Mouse (Mus musculus): ENCODE results near the gene Abhd14b. TPM values are rescaled to one million over a fixed set of nuclear protein-coding genes. Genes with fewer than 3 reads are reported as not detected.

Gene Abhd14b
- total and polyA plus RNA-seq, 2 experiments from 2014 or later, result 13.8 to 16.2 TPM

DNA sequence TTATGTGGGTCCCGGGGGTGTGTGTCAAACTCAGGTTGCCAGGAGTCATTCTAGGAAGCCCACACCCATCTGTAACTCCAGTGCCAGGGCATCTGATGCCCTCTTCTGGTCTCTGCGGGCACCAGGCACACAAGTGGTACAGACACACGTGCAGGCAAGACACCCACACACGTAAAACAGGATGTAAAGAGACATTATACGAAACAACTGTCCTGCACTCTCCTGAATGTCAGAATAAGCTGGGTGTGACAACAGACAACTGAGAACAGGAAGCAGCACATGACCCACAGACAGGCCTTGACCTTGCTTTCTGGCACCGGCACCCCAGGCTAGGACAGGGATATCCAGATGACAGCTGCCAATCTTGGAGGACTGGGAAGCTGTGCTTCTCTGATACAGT lies 22.1 kb downstream of the Abhd14b start:
- peak; percentile 11; the same call in 1 of the 2 replicates for TF ChIP-seq CTCF (IDR thresholded peaks at IDR 0.05)
- 77% methylated on average over 6 of the region's 6 CpGs for WGBS

DNA sequence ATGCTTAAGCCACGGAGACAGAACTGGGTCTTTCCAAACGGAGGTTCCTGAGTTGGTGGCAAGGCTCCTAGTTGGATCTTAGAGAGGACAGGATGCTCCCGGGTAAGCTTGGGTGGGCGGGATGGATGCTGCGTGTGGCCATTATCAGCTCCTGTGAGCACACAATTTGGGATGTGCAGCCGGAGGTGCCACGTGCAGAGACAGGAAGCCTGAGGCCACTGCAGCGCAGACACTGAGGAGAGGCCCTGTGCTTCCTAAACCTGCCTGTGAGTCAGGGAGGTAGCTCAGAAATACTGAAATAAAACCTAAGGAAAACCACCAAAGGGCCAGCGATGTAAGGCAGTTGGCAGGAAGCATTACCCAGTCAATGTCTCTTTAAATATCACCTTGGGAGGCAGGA lies 22.5 kb downstream of the Abhd14b start:
- TF ChIP-seq CTCF (IDR thresholded peaks at IDR 0.05), result no peak
- no peaks in the 10 kb centered on the region for H3K9me3 ChIP-seq (ENCODE audit: low read length)
- H3K9ac ChIP-seq (replicated peaks; ENCODE audit: low read length, poor library complexity, severe bottlenecking), result no peak overlapping the region
- DNase-seq (ENCODE audit: low spot score) (no peak), ATAC-seq (ENCODE audit: low FRiP score) (no peak)
- no peak overlapping the region for H3K27ac ChIP-seq (ENCODE audit: low read depth, low read length)
- no peaks in the 10 kb centered on the region; the same call in 1 of the 2 replicates for H3K4me1 ChIP-seq (ENCODE audit: insufficient read depth, low read length)
- no peaks in the 10 kb centered on the region for H3K27me3 ChIP-seq (ENCODE audit: insufficient read depth, low read length)
- H3K36me3 ChIP-seq (ENCODE audit: insufficient read depth, low read length), result no peaks in the 10 kb centered on the region
- no peak overlapping the region for H3K4me3 ChIP-seq (ENCODE audit: low read depth, low read length)
- H3K4me2 ChIP-seq (ENCODE audit: low read depth, low read length, poor library complexity, severe bottlenecking), result no peak overlapping the region
- 75% methylated on average over 9 of the region's 9 CpGs for WGBS

More for the DNA sequence above, 22.1 kb downstream of the Abhd14b start:
- Histone ChIP-seq H3K9me3 (ENCODE audit: low read length) (no peaks in the 10 kb centered on the region), H3K36me3 (ENCODE audit: insufficient read depth, low read length) (no peaks in the 10 kb centered on the region), H3K4me3 (ENCODE audit: low read depth, low read length) (no peak overlapping the region), H3K9ac (replicated peaks; ENCODE audit: low read length, poor library complexity, severe bottlenecking) (no peak overlapping the region), H3K27ac (ENCODE audit: low read depth, low read length) (no peak overlapping the region), H3K4me1 (ENCODE audit: insufficient read depth, low read length) (no peaks in the 10 kb centered on the region; the same call in 1 of the 2 replicates), H3K4me2 (ENCODE audit: low read depth, low read length, poor library complexity, severe bottlenecking) (no peak overlapping the region), H3K27me3 (ENCODE audit: insufficient read depth, low read length) (no peaks in the 10 kb centered on the region)
- ATAC-seq (ENCODE audit: low FRiP score) (no peak), DNase-seq (ENCODE audit: low spot score) (no peak)

- ATAC-seq (ENCODE audit: low FRiP score), result no peak
- H3K9me3 ChIP-seq (ENCODE audit: low read length), result no peaks in the 10 kb centered on the region
- no peak overlapping the region for H3K27ac ChIP-seq (ENCODE audit: low read depth, low read length)
- no peak overlapping the region for H3K9ac ChIP-seq (replicated peaks; ENCODE audit: low read length, poor library complexity, severe bottlenecking)
- TF ChIP-seq CTCF (IDR thresholded peaks at IDR 0.05), result no peak
- DNase-seq (ENCODE audit: low spot score), result no peak
- no peaks in the 10 kb centered on the region for H3K4me1 ChIP-seq (ENCODE audit: insufficient read depth, low read length)
- WGBS, result 73% methylated on average over 14 of the region's 14 CpGs
- H3K36me3 ChIP-seq (ENCODE audit: insufficient read depth, low read length), result no peaks in the 10 kb centered on the region
- no peak overlapping the region for H3K4me2 ChIP-seq (ENCODE audit: low read depth, low read length, poor library complexity, severe bottlenecking)
- no peak overlapping the region for H3K4me3 ChIP-seq (ENCODE audit: low read depth, low read length)
- H3K27me3 ChIP-seq (ENCODE audit: insufficient read depth, low read length), result no peaks in the 10 kb centered on the region
Observed at GRCm38 (mm10) chr9:106470991-106471750, 23.9 kb downstream of the Abhd14b start.

DNA sequence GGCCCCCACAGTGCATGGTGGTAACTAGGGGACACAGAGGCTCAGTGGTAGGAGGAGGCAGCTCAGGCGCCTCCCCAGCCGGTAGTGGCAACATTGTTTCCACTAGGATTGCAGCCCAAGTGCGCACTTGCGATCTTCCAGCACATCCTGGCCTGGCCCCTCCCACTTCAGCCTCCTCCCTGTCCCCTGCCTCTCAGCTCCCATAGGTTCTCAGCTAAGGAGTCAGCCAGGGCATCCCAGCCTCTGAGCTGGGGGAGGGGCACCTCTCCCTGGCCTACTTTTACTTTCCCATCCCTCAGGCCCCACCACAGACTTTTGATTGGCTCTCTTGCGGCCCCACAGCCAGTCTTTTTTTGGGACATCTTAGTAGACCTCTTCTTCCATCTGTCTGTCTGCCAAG lies 24.6 kb downstream of the Abhd14b start:
- H3K27me3 ChIP-seq (ENCODE audit: insufficient read depth, low read length), result no peaks in the 10 kb centered on the region
- DNase-seq (ENCODE audit: low spot score) (no peak), ATAC-seq (ENCODE audit: low FRiP score) (no peak)
- TF ChIP-seq CTCF (IDR thresholded peaks at IDR 0.05), result no peak
- no peaks in the 10 kb centered on the region for H3K36me3 ChIP-seq (ENCODE audit: insufficient read depth, low read length)
- H3K4me1 ChIP-seq (ENCODE audit: insufficient read depth, low read length), result no peaks in the 10 kb centered on the region
- no peak overlapping the region for H3K27ac ChIP-seq (ENCODE audit: low read depth, low read length)
- H3K4me3 ChIP-seq (ENCODE audit: low read depth, low read length), result no peak overlapping the region
- 20% methylated on average over 5 of the region's 5 CpGs for WGBS
- no peak overlapping the region for H3K4me2 ChIP-seq (ENCODE audit: low read depth, low read length, poor library complexity, severe bottlenecking)
- H3K9me3 ChIP-seq (ENCODE audit: low read length), result no peaks in the 10 kb centered on the region
- no peak overlapping the region for H3K9ac ChIP-seq (replicated peaks; ENCODE audit: low read length, poor library complexity, severe bottlenecking)

- TF ChIP-seq CTCF (IDR thresholded peaks at IDR 0.05), result no peak
- DNase-seq (ENCODE audit: low spot score), result no peak
- H3K27me3 ChIP-seq (ENCODE audit: insufficient read depth, low read length), result no peaks in the 10 kb centered on the region
- no peak for ATAC-seq (ENCODE audit: low FRiP score)
- WGBS, result 54% methylated on average over 4 of the region's 4 CpGs
- H3K27ac ChIP-seq (ENCODE audit: low read depth, low read length), result no peak overlapping the region
- H3K9me3 ChIP-seq (ENCODE audit: low read length), result no peaks in the 10 kb centered on the region
- no peaks in the 10 kb centered on the region for H3K36me3 ChIP-seq (ENCODE audit: insufficient read depth, low read length)
- no peak overlapping the region for H3K4me2 ChIP-seq (ENCODE audit: low read depth, low read length, poor library complexity, severe bottlenecking)
- H3K4me3 ChIP-seq (ENCODE audit: low read depth, low read length), result no peak overlapping the region
- H3K4me1 ChIP-seq (ENCODE audit: insufficient read depth, low read length), result no peaks in the 10 kb centered on the region
- H3K9ac ChIP-seq (replicated peaks; ENCODE audit: low read length, poor library complexity, severe bottlenecking), result no peak overlapping the region
Observed at GRCm38 (mm10) chr9:106472321-106472720, 25.1 kb downstream of the Abhd14b start.

GRCm38 (mm10) chr9:106473081-106473752 lies 26.0 kb downstream of the Abhd14b start:
- no peaks in the 10 kb centered on the region for H3K27me3 ChIP-seq (ENCODE audit: insufficient read depth, low read length)
- H3K4me1 ChIP-seq (ENCODE audit: insufficient read depth, low read length), result peaks cover 5% of the 10 kb centered on the region; the same call in 1 of the 2 replicates
- TF ChIP-seq CTCF (IDR thresholded peaks at IDR 0.05), result no peak
- no peaks in the 10 kb centered on the region for H3K36me3 ChIP-seq (ENCODE audit: insufficient read depth, low read length)
- ATAC-seq (ENCODE audit: low FRiP score) (no peak), DNase-seq (ENCODE audit: low spot score) (no peak)
- H3K27ac ChIP-seq (ENCODE audit: low read depth, low read length), result no peak overlapping the region
- no peak overlapping the region for H3K9ac ChIP-seq (replicated peaks; ENCODE audit: low read length, poor library complexity, severe bottlenecking)
- H3K9me3 ChIP-seq (ENCODE audit: low read length), result no peaks in the 10 kb centered on the region
- no peak overlapping the region for H3K4me2 ChIP-seq (ENCODE audit: low read depth, low read length, poor library complexity, severe bottlenecking)
- WGBS, result 89% methylated on average over 16 of the region's 16 CpGs
- no peak overlapping the region for H3K4me3 ChIP-seq (ENCODE audit: low read depth, low read length)
